Mouse (Mus musculus): ENCODE data around the gene Dscam. TPM values are rescaled to one million over a fixed set of nuclear protein-coding genes. Genes with fewer than 3 reads are reported as not detected.

Gene Dscam
- polyA plus RNA-seq, 1 experiment, result under 0.01 TPM

- no peak for TF ChIP-seq E2F4 (IDR thresholded peaks at IDR 0.05; ENCODE audit: insufficient read depth)
- TF ChIP-seq SRF (IDR thresholded peaks at IDR 0.05; ENCODE audit: control insufficient read depth, insufficient read length, low read depth), result no peak
- no peak for TF ChIP-seq MYOG (IDR thresholded peaks at IDR 0.05; ENCODE audit: control insufficient read depth in 1 of 3, insufficient read depth in 1 of 3, insufficient read length in 2 of 3, low read depth in 2 of 3)
- no peak for TF ChIP-seq USF1 (IDR thresholded peaks at IDR 0.05; ENCODE audit: low read depth)
- no peak for TF ChIP-seq MAX (IDR thresholded peaks at IDR 0.05; ENCODE audit: low read depth)
- TF ChIP-seq TCF12 (IDR thresholded peaks at IDR 0.05; ENCODE audit: insufficient read depth, poor library complexity, severe bottlenecking), result no peak
- TF ChIP-seq CEBPB (IDR thresholded peaks at IDR 0.05; ENCODE audit: insufficient read depth, poor library complexity, severe bottlenecking), result no peak
- no peak for TF ChIP-seq POLR2AphosphoS2 (IDR thresholded peaks at IDR 0.05; ENCODE audit: insufficient read length, low read depth)
- no peak for TF ChIP-seq REST (IDR thresholded peaks at IDR 0.05; ENCODE audit: insufficient read depth, insufficient read length)
- TF ChIP-seq TCF3 (IDR thresholded peaks at IDR 0.05; ENCODE audit: insufficient read length, low read depth), result no peak
- TF ChIP-seq POLR2A (IDR thresholded peaks at IDR 0.05; ENCODE audit: insufficient read length, low read depth), result no peak
- no peak for TF ChIP-seq MYOD1 (IDR thresholded peaks at IDR 0.05; ENCODE audit: control insufficient read depth in 1 of 3, insufficient read length in 2 of 3, low read depth in 2 of 3)
- no peak overlapping the region for H3ac ChIP-seq (ENCODE audit: control insufficient read depth, insufficient read length)
- no peaks in the 10 kb centered on the region for H3K36me3 ChIP-seq (ENCODE audit: control insufficient read depth, insufficient read depth)
- H3K4me2 ChIP-seq (ENCODE audit: low read depth), result no peak overlapping the region
- H3K4me3 ChIP-seq, result no peak overlapping the region
- H3K79me2 ChIP-seq (ENCODE audit: control insufficient read depth, insufficient read depth), result no peaks in the 10 kb centered on the region
- no peaks in the 10 kb centered on the region for H3K27me3 ChIP-seq (ENCODE audit: control insufficient read depth, insufficient read depth, insufficient read length)
Observed at GRCm38 (mm10) chr16:96651444-96651843, 519.1 kb downstream of the Dscam start.

GRCm38 (mm10) chr16:96640101-96640500 is 530.5 kb downstream of the Dscam start:
- no peak overlapping the region for H3K4me3 ChIP-seq
- no peaks in the 10 kb centered on the region for H3K27me3 ChIP-seq (ENCODE audit: control insufficient read depth, insufficient read depth, insufficient read length)
- H3K4me2 ChIP-seq (ENCODE audit: low read depth), result no peak overlapping the region
- no peaks in the 10 kb centered on the region for H3K79me2 ChIP-seq (ENCODE audit: control insufficient read depth, insufficient read depth)
- TF ChIP-seq TCF3 (IDR thresholded peaks at IDR 0.05; ENCODE audit: insufficient read length, low read depth) (no peak), TCF12 (IDR thresholded peaks at IDR 0.05; ENCODE audit: insufficient read depth, poor library complexity, severe bottlenecking) (no peak), SRF (IDR thresholded peaks at IDR 0.05; ENCODE audit: control insufficient read depth, insufficient read length, low read depth) (no peak), POLR2A (IDR thresholded peaks at IDR 0.05; ENCODE audit: insufficient read length, low read depth) (no peak), USF1 (IDR thresholded peaks at IDR 0.05; ENCODE audit: low read depth) (no peak), E2F4 (IDR thresholded peaks at IDR 0.05; ENCODE audit: insufficient read depth) (no peak), CEBPB (IDR thresholded peaks at IDR 0.05; ENCODE audit: insufficient read depth, poor library complexity, severe bottlenecking) (no peak), POLR2AphosphoS2 (IDR thresholded peaks at IDR 0.05; ENCODE audit: insufficient read length, low read depth) (no peak), REST (IDR thresholded peaks at IDR 0.05; ENCODE audit: insufficient read depth, insufficient read length) (no peak), MAX (IDR thresholded peaks at IDR 0.05; ENCODE audit: low read depth) (no peak), MYOD1 (IDR thresholded peaks at IDR 0.05; ENCODE audit: control insufficient read depth in 1 of 3, insufficient read length in 2 of 3, low read depth in 2 of 3) (no peak), MYOG (IDR thresholded peaks at IDR 0.05; ENCODE audit: control insufficient read depth in 1 of 3, insufficient read depth in 1 of 3, insufficient read length in 2 of 3, low read depth in 2 of 3) (no peak)
- H3ac ChIP-seq (ENCODE audit: control insufficient read depth, insufficient read length), result no peak overlapping the region
- no peaks in the 10 kb centered on the region for H3K36me3 ChIP-seq (ENCODE audit: control insufficient read depth, insufficient read depth)

DNA sequence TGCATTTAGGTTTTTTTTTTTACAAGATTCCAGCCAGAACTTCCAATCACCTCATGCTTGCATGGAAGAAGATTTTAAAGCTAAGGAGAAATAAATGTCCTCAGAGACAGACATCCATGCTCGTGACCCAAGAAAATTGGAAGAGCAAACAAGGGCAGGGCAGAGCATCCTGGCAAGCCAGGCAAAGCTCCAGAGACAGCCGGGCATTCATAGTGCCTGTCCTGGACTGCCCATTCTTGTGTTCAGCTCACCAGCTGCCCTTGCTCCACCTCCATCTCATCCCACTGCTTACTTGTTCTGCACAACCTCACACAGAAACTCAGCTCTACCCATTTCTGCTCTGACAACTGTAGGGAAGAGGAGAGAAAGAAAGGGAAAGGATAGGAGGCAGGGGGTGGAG is 534.6 kb downstream of the Dscam start:
- no peaks in the 10 kb centered on the region for H3K27me3 ChIP-seq (ENCODE audit: control insufficient read depth, insufficient read depth, insufficient read length)
- no peak overlapping the region for H3ac ChIP-seq (ENCODE audit: control insufficient read depth, insufficient read length)
- no peaks in the 10 kb centered on the region for H3K79me2 ChIP-seq (ENCODE audit: control insufficient read depth, insufficient read depth)
- H3K4me3 ChIP-seq, result no peak overlapping the region
- TF ChIP-seq CEBPB (IDR thresholded peaks at IDR 0.05; ENCODE audit: insufficient read depth, poor library complexity, severe bottlenecking) (no peak), USF1 (IDR thresholded peaks at IDR 0.05; ENCODE audit: low read depth) (no peak), E2F4 (IDR thresholded peaks at IDR 0.05; ENCODE audit: insufficient read depth) (no peak), POLR2A (IDR thresholded peaks at IDR 0.05; ENCODE audit: insufficient read length, low read depth) (no peak), MYOD1 (IDR thresholded peaks at IDR 0.05; ENCODE audit: control insufficient read depth in 1 of 3, insufficient read length in 2 of 3, low read depth in 2 of 3) (no peak), TCF3 (IDR thresholded peaks at IDR 0.05; ENCODE audit: insufficient read length, low read depth) (no peak), TCF12 (IDR thresholded peaks at IDR 0.05; ENCODE audit: insufficient read depth, poor library complexity, severe bottlenecking) (no peak), REST (IDR thresholded peaks at IDR 0.05; ENCODE audit: insufficient read depth, insufficient read length) (no peak), SRF (IDR thresholded peaks at IDR 0.05; ENCODE audit: control insufficient read depth, insufficient read length, low read depth) (no peak), MAX (IDR thresholded peaks at IDR 0.05; ENCODE audit: low read depth) (no peak), POLR2AphosphoS2 (IDR thresholded peaks at IDR 0.05; ENCODE audit: insufficient read length, low read depth) (no peak), MYOG (IDR thresholded peaks at IDR 0.05; ENCODE audit: control insufficient read depth in 1 of 3, insufficient read depth in 1 of 3, insufficient read length in 2 of 3, low read depth in 2 of 3) (no peak)
- H3K4me2 ChIP-seq (ENCODE audit: low read depth), result no peak overlapping the region
- no peaks in the 10 kb centered on the region for H3K36me3 ChIP-seq (ENCODE audit: control insufficient read depth, insufficient read depth)

DNA sequence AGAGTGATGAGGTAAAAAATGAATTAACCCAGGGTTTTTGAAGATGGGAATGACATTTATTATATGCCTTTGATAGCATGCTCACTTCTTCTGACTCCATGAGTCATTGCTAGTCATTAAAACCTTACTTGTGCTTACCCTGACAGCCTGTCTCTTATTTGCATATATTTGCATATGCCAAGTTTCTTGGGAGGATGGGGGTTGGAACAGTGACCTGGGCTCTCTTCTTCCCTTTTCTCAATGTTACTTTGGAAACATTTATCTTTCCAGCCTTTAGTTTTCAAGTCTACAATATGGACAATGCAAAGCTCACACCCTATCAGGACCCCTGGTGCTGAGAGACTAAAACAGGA is 535.8 kb downstream of the Dscam start:
- Histone ChIP-seq H3ac (ENCODE audit: control insufficient read depth, insufficient read length) (no peak overlapping the region), H3K79me2 (ENCODE audit: control insufficient read depth, insufficient read depth) (no peaks in the 10 kb centered on the region), H3K4me3 (no peak overlapping the region), H3K27me3 (ENCODE audit: control insufficient read depth, insufficient read depth, insufficient read length) (no peaks in the 10 kb centered on the region), H3K36me3 (ENCODE audit: control insufficient read depth, insufficient read depth) (no peaks in the 10 kb centered on the region), H3K4me2 (ENCODE audit: low read depth) (no peak overlapping the region)
- TF ChIP-seq SRF (IDR thresholded peaks at IDR 0.05; ENCODE audit: control insufficient read depth, insufficient read length, low read depth) (no peak), USF1 (IDR thresholded peaks at IDR 0.05; ENCODE audit: low read depth) (no peak)

DNA sequence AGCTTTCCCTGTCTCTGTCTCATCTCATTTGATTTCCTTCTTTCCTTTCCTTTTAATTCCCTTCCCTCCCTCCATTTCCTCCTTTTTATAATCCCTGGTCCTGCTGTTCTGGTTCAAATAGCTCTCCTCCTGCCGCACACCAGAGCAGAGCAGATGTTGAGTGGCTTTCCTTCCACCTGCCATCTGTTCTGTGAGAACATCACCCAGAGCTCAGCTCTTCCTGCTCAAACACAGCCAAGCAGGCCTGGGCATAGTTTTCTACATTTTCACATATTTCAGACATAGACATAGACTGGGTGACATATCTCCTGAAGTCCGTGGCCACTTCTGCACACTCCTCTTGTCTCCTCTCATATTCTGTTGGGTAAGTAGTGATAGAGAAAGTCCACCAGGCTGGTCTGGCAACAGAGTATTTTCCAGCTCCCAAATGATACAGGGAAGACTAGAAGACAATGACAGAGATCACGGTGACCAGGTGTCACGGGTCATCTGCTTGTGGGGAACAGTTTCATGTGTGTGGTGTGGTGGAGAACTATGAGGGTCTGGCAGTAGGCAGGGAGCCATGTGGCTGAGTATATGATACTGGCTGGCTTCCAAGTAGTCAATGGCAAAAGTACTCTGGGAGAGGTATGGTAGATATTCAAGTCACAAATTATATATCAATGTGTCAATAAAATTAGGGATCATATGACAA is 536.3 kb downstream of the Dscam start:
- H3K27me3 ChIP-seq (ENCODE audit: control insufficient read depth, insufficient read depth, insufficient read length), result no peaks in the 10 kb centered on the region
- no peak overlapping the region for H3K4me3 ChIP-seq
- no peak overlapping the region for H3ac ChIP-seq (ENCODE audit: control insufficient read depth, insufficient read length)
- H3K36me3 ChIP-seq (ENCODE audit: control insufficient read depth, insufficient read depth), result no peaks in the 10 kb centered on the region
- TF ChIP-seq USF1 (IDR thresholded peaks at IDR 0.05; ENCODE audit: low read depth), result no peak
- no peak for TF ChIP-seq POLR2AphosphoS2 (IDR thresholded peaks at IDR 0.05; ENCODE audit: insufficient read length, low read depth)
- no peak for TF ChIP-seq MYOD1 (IDR thresholded peaks at IDR 0.05; ENCODE audit: control insufficient read depth in 1 of 3, insufficient read length in 2 of 3, low read depth in 2 of 3)
- TF ChIP-seq REST (IDR thresholded peaks at IDR 0.05; ENCODE audit: insufficient read depth, insufficient read length), result no peak
- no peak for TF ChIP-seq E2F4 (IDR thresholded peaks at IDR 0.05; ENCODE audit: insufficient read depth)
- no peak for TF ChIP-seq TCF12 (IDR thresholded peaks at IDR 0.05; ENCODE audit: insufficient read depth, poor library complexity, severe bottlenecking)
- no peak for TF ChIP-seq MYOG (IDR thresholded peaks at IDR 0.05; ENCODE audit: control insufficient read depth in 1 of 3, insufficient read depth in 1 of 3, insufficient read length in 2 of 3, low read depth in 2 of 3)
- TF ChIP-seq MAX (IDR thresholded peaks at IDR 0.05; ENCODE audit: low read depth), result no peak
- TF ChIP-seq POLR2A (IDR thresholded peaks at IDR 0.05; ENCODE audit: insufficient read length, low read depth), result no peak
- TF ChIP-seq CEBPB (IDR thresholded peaks at IDR 0.05; ENCODE audit: insufficient read depth, poor library complexity, severe bottlenecking), result no peak
- TF ChIP-seq TCF3 (IDR thresholded peaks at IDR 0.05; ENCODE audit: insufficient read length, low read depth), result no peak
- no peak for TF ChIP-seq SRF (IDR thresholded peaks at IDR 0.05; ENCODE audit: control insufficient read depth, insufficient read length, low read depth)
- no peaks in the 10 kb centered on the region for H3K79me2 ChIP-seq (ENCODE audit: control insufficient read depth, insufficient read depth)
- H3K4me2 ChIP-seq (ENCODE audit: low read depth), result no peak overlapping the region

Data from myocyte (in vitro differentiated cells).